Comparison of ENCODE assay signal across 9 mouse cellular contexts in the genomic region with DNA sequence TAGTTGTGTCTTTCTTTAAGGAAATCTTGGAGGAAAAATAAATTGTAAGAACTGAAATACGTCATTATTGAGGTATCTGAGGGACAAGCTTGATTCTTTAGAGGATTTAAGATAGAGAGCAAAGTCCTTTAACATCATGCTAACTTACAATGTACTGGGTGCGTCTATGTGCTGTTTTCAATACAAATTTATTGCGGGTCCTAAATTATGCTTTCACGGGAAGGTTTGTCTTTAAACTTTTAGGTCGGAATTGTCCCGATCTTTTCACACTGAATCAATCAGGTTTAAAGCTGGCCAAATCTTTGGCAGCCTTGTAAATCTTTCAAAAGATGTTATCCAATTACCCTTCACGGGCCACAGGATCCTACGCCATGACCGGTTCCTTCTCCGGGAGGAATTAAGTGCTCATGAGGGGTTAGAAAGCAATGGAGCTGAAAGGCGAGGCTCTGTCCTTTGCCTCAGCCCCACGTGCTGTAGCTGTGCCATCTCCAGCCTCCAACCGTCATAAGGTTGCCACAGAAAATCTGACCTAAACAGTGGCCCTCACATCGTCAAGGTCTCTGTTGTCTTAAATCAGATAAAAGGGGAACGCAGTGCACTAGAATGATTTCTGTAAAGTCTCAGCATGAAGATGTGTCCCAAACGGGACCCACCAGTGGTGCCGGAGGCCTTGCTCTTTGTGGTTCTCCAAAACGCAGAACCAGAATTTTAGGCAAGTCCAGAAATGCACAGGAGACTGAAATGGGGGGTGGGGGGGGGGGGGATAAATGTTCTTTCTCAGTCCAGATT.
A peak's percentile ranks its signal among the peaks of the same experiment; 100 is the strongest.
DNase-seq lines count a peak whose midpoint lies in the region; ATAC-seq and TF ChIP-seq lines count a peak whose summit lies in the region.
"Had no signal": no experiment of that assay in that cellular context is flagged by ENCODE, and none has a peak within 500 bp of the region (broad histone marks: within the 10 kb centered on the region; RNA-seq: fewer than 3 reads in every experiment).

No protein-coding gene starts in this region.

- no peak for ATAC-seq in midbrain, postnatal 0 days (ENCODE audit: low FRiP score)
- ATAC-seq in hindbrain, embryonic 14.5 days (ENCODE audit: low FRiP score), result no peak; the same call in 1 of the 2 replicates
- no peak for ATAC-seq in limb, embryonic 14.5 days (ENCODE audit: low FRiP score, low read depth)
- no peak for ATAC-seq in activated CD4-positive, CD25-positive, alpha-beta regulatory T cell, adult 4 months

- peak overlapping the region; percentile 79 for H3K27ac ChIP-seq in midbrain, embryonic 10.5 days (replicated peaks)
- no peak overlapping the region for H3K27ac ChIP-seq in midbrain, postnatal 0 days (ENCODE audit: low read depth, low read length)
- H3K27ac ChIP-seq in hindbrain, embryonic 14.5 days, result no peak overlapping the region
- no peak overlapping the region for H3K27ac ChIP-seq in limb, embryonic 14.5 days (replicated peaks; ENCODE audit: low read depth, low read length)

- peaks cover 6% of the 10 kb centered on the region; the same call in 1 of the 2 replicates for H3K27me3 ChIP-seq in midbrain, embryonic 10.5 days (ENCODE audit: low read depth, poor library complexity, severe bottlenecking)
- H3K27me3 ChIP-seq in midbrain, postnatal 0 days (ENCODE audit: insufficient read depth, low read length), result no peaks in the 10 kb centered on the region
- no peaks in the 10 kb centered on the region for H3K27me3 ChIP-seq in hindbrain, embryonic 14.5 days (ENCODE audit: control insufficient read depth, insufficient read depth, low read length)
- no peaks in the 10 kb centered on the region for H3K27me3 ChIP-seq in limb, embryonic 14.5 days (ENCODE audit: control insufficient read depth, insufficient read depth, low read length)

- no peaks in the 10 kb centered on the region for H3K36me3 ChIP-seq in midbrain, embryonic 10.5 days
- no peaks in the 10 kb centered on the region for H3K36me3 ChIP-seq in midbrain, postnatal 0 days (ENCODE audit: insufficient read depth, low read length)
- H3K36me3 ChIP-seq in hindbrain, embryonic 14.5 days (replicated peaks; ENCODE audit: control insufficient read depth, insufficient read depth), result no peaks in the 10 kb centered on the region
- H3K36me3 ChIP-seq in limb, embryonic 14.5 days (ENCODE audit: control insufficient read depth, insufficient read depth, low read length), result no peaks in the 10 kb centered on the region

- H3K4me1 ChIP-seq in midbrain, embryonic 10.5 days, result peaks cover 37% of the 10 kb centered on the region
- H3K4me1 ChIP-seq in midbrain, postnatal 0 days (ENCODE audit: insufficient read depth, low read length), result no peaks in the 10 kb centered on the region
- peaks cover 8% of the 10 kb centered on the region; the same call in 1 of the 2 replicates for H3K4me1 ChIP-seq in hindbrain, embryonic 14.5 days (replicated peaks; ENCODE audit: control insufficient read depth, insufficient read depth, low read length)
- peaks cover 11% of the 10 kb centered on the region for H3K4me1 ChIP-seq in limb, embryonic 14.5 days (ENCODE audit: control insufficient read depth, insufficient read depth, low read length)

- no peak overlapping the region for H3K9ac ChIP-seq in midbrain, postnatal 0 days (replicated peaks; ENCODE audit: low read length, poor library complexity, severe bottlenecking)
- H3K9ac ChIP-seq in hindbrain, embryonic 14.5 days, result no peak overlapping the region
- no peak overlapping the region for H3K9ac ChIP-seq in limb, embryonic 14.5 days (ENCODE audit: low read depth, low read length, severe bottlenecking)

- peak; percentile 67 for DNase-seq in midbrain, embryonic 10.5 days (ENCODE audit: low spot score)
- no peak for DNase-seq in midbrain, postnatal 0 days (ENCODE audit: low spot score)
- DNase-seq in hindbrain, embryonic 14.5 days (ENCODE audit: low spot score), result no peak
- DNase-seq in limb, embryonic 14.5 days (ENCODE audit: low spot score), result no peak
- DNase-seq in T-cell, adult 2 months (ENCODE audit: low spot score), result no peak
- no peak for DNase-seq in testis, postnatal 14 days (ENCODE audit: low spot score)
- DNase-seq: gastrocnemius, postnatal 10 days; left cerebral cortex, postnatal 4 days had no signal

- H3K4me3 ChIP-seq in midbrain, embryonic 10.5 days, result peak overlapping the region; percentile 10; the same call in 1 of the 2 replicates
- no peak overlapping the region for H3K4me3 ChIP-seq in midbrain, postnatal 0 days (ENCODE audit: low read depth, low read length)
- H3K4me3 ChIP-seq in hindbrain, embryonic 14.5 days (replicated peaks; ENCODE audit: low read length), result no peak overlapping the region
- no peak overlapping the region for H3K4me3 ChIP-seq in limb, embryonic 14.5 days (replicated peaks; ENCODE audit: low read length)

- H3K4me2 ChIP-seq in midbrain, postnatal 0 days (ENCODE audit: low read depth, low read length, poor library complexity, severe bottlenecking), result no peak overlapping the region
- H3K4me2 ChIP-seq in hindbrain, embryonic 14.5 days (replicated peaks), result peak overlapping the region; percentile 8; the same call in 1 of the 2 replicates
- peak overlapping the region; percentile 34; the same call in 1 of the 2 replicates for H3K4me2 ChIP-seq in limb, embryonic 14.5 days (replicated peaks; ENCODE audit: low read depth, low read length, severe bottlenecking)

- TF ChIP-seq CTCF in midbrain, postnatal 0 days (IDR thresholded peaks at IDR 0.05), result no peak

- no peak for TF ChIP-seq POLR2A in limb, embryonic 14.5 days (IDR thresholded peaks at IDR 0.05; ENCODE audit: borderline replicate concordance, extremely low read depth, insufficient read depth, insufficient read length)

- H3K9me3 ChIP-seq in midbrain, embryonic 10.5 days (replicated peaks), result no peaks in the 10 kb centered on the region
- no peaks in the 10 kb centered on the region for H3K9me3 ChIP-seq in midbrain, postnatal 0 days (ENCODE audit: low read length)
- H3K9me3 ChIP-seq in hindbrain, embryonic 14.5 days (ENCODE audit: control insufficient read depth, low read length), result no peaks in the 10 kb centered on the region
- H3K9me3 ChIP-seq in limb, embryonic 14.5 days (ENCODE audit: control insufficient read depth, low read length), result no peaks in the 10 kb centered on the region

- 20% methylated on average over 18 of the region's 18 CpGs for WGBS in midbrain, embryonic 10.5 days
- 21% methylated on average over 18 of the region's 18 CpGs for WGBS in midbrain, postnatal 0 days
- WGBS in hindbrain, embryonic 14.5 days, result 21% methylated on average over 18 of the region's 18 CpGs
- WGBS in limb, embryonic 14.5 days, result 12% methylated on average over 18 of the region's 18 CpGs
